Mouse (Mus musculus) kidney, postnatal 0 days (tissue): ENCODE data around the gene Spem1. TPM values are rescaled to one million over a fixed set of nuclear protein-coding genes. Genes with fewer than 3 reads are reported as not detected.

Experiments used
- ATAC-seq: fragments of 200-750 bp; cut with Nextera tagmentation; replicated peaks from 2 replicates; pipeline ENCODE4 v1.8.0; 2017; ENCODE audit warnings: low read depth, moderate number of reproducible peaks, moderate TSS enrichment, moderate library complexity; ENCODE audit not compliant: low FRiP score
- DNase-seq: peaks from one replicate; pipeline ENCODE4 v3.0.0-alpha.2; 2016; ENCODE audit warnings: low spot score
- H3K27ac ChIP-seq: fragments of 300-500 bp; sonication (generic); 2 replicates; pipeline ENCODE4 v1.5.1; 2014; ENCODE audit warnings: mild to moderate bottlenecking
- H3K27me3 ChIP-seq: fragments of 300-500 bp; sonication (generic); 2 replicates; pipeline ENCODE4 v1.6.1; 2014; ENCODE audit warnings: low read length, mixed read lengths; ENCODE audit not compliant: insufficient read depth
- H3K36me3 ChIP-seq: fragments of 300-500 bp; sonication (generic); 2 replicates; pipeline ENCODE4 v1.6.1; 2014; ENCODE audit warnings: low read length, mixed read lengths; ENCODE audit not compliant: insufficient read depth
- H3K4me1 ChIP-seq: fragments of 300-500 bp; sonication (generic); replicated peaks from 2 replicates; pipeline ENCODE4 v1.6.1; 2014; ENCODE audit warnings: antibody characterized with exemption, low read length, mixed read lengths; ENCODE audit not compliant: insufficient read depth
- H3K4me2 ChIP-seq: fragments of 300-500 bp; sonication (generic); 2 replicates; pipeline ENCODE4 v1.6.1; 2014; ENCODE audit warnings: mild to moderate bottlenecking, low read length, moderate library complexity, mixed read lengths
- H3K4me3 ChIP-seq: fragments of 300-500 bp; sonication (generic); replicated peaks from 2 replicates; pipeline ENCODE4 v1.5.1; 2014; ENCODE audit warnings: low read depth, low read length
- H3K9ac ChIP-seq: fragments of 300-500 bp; sonication (generic); 2 replicates; pipeline ENCODE4 v1.6.1; 2014; ENCODE audit warnings: low read depth, low read length
- H3K9me3 ChIP-seq: fragments of 300-500 bp; sonication (generic); replicated peaks from 2 replicates; pipeline ENCODE4 v1.6.1; 2016; ENCODE audit warnings: low read length, inconsistent platforms, mixed read lengths
- CTCF ChIP-seq: IDR thresholded peaks from 2 replicates; pipeline ENCODE4 v1.5.1; 2016; ENCODE audit warnings: antibody characterized with exemption, low read depth, mild to moderate bottlenecking, moderate library complexity
- WGBS: fragments of 180-500 bp; shearing (Covaris S2); extraction: QIAGEN DNeasy Blood & Tissue Kit; methylation state at CpG from one replicate; pipeline ENCODE4 v1.1.7; 2014; 5-methylcytosine and 5-hydroxymethylcytosine counted together
- polyA plus RNA-seq: library from polyadenylated mRNA; unstranded; fragments of >200 nt; fragmentation: Nextera tagmentation; extraction: Ambion mirVana; gene quantifications from 2 replicates; pipeline ENCODE4 v1.2.1, GENCODE M21; 2015

Spem1 gene
- polyA plus RNA-seq, 1 experiment from 2014 or later = not detected

- 55% methylated on average over 10 of the region's 10 CpGs for WGBS
- TF ChIP-seq CTCF = no peak
- Histone ChIP-seq H3K27me3 (no peaks in the 10 kb centered on the region), H3K36me3 (no peaks in the 10 kb centered on the region), H3K4me1 (peaks cover 11% of the 10 kb centered on the region), H3K27ac (no peak overlapping the region), H3K4me2 (no peak overlapping the region), H3K9ac (no peak overlapping the region), H3K9me3 (no peaks in the 10 kb centered on the region), H3K4me3 (no peak overlapping the region)
- peak; percentile 10 for DNase-seq
- ATAC-seq = no peak
These were observed 46.3 kb downstream of the Spem1 start for GRCm38 (mm10) chr11:69775716-69776115.

GRCm38 (mm10) chr11:69774961-69775360 lies 47.0 kb downstream of the Spem1 start:
- DNase-seq = no peak
- Histone ChIP-seq H3K9ac (no peak overlapping the region), H3K4me3 (no peak overlapping the region), H3K9me3 (no peaks in the 10 kb centered on the region), H3K4me1 (peaks cover 11% of the 10 kb centered on the region), H3K4me2 (no peak overlapping the region), H3K27ac (no peak overlapping the region), H3K36me3 (no peaks in the 10 kb centered on the region), H3K27me3 (no peaks in the 10 kb centered on the region)
- WGBS = 68% methylated on average over 5 of the region's 5 CpGs
- no peak for ATAC-seq
- TF ChIP-seq CTCF = no peak

Other genes starting within 250 kb of the Spem1 start
- 17.9 and 19.4 TPM in 2 replicates for gene Wrap53, start 241.9 kb downstream of the Spem1 start, polyA plus RNA-seq
- gene Trp53, start 241.8 kb downstream of the Spem1 start, polyA plus RNA-seq = 117 and 121 TPM in 2 replicates
- 13.7 and 16.3 TPM in 2 replicates for gene Atp1b2, start 216.2 kb downstream of the Spem1 start, polyA plus RNA-seq
- gene Shbg, start 204.3 kb downstream of the Spem1 start, polyA plus RNA-seq = 0.13 TPM in 1 of 2 replicates, not detected in the other
- gene Sat2, start 200.2 kb downstream of the Spem1 start, polyA plus RNA-seq = 27.6 and 31.3 TPM in 2 replicates
- gene Fxr2, start 189.2 kb downstream of the Spem1 start, polyA plus RNA-seq = 17.4 and 18.4 TPM in 2 replicates
- gene Sox15, start 166.9 kb downstream of the Spem1 start, polyA plus RNA-seq = 0.28 and 0.32 TPM in 2 replicates
- gene Mpdu1, start 159.5 kb downstream of the Spem1 start, polyA plus RNA-seq = 82.6 and 85.7 TPM in 2 replicates
- gene Cd68, start 156.0 kb downstream of the Spem1 start, polyA plus RNA-seq = 10.4 and 12.8 TPM in 2 replicates
- gene Eif4a1, start 149.8 kb downstream of the Spem1 start, polyA plus RNA-seq = 468 and 493 TPM in 2 replicates
- gene Senp3, start 140.1 kb downstream of the Spem1 start, polyA plus RNA-seq = 52.2 and 59.4 TPM in 2 replicates
- 0.43 and 0.89 TPM in 2 replicates for gene Tnfsf13, start 136.4 kb downstream of the Spem1 start, polyA plus RNA-seq
- gene Tnfsf12, start 126.3 kb downstream of the Spem1 start, polyA plus RNA-seq = 14.1 and 15.8 TPM in 2 replicates
- gene Tnfsfm13, start 126.1 kb downstream of the Spem1 start, polyA plus RNA-seq = 8.0 and 8.4 TPM in 2 replicates
- 19.0 and 21.0 TPM in 2 replicates for gene Polr2a, start 63.5 kb downstream of the Spem1 start, polyA plus RNA-seq
- 0.17 TPM in 1 of 2 replicates, not detected in the other for gene Slc35g3, start 60.2 kb downstream of the Spem1 start, polyA plus RNA-seq
- gene Zbtb4, start 56.3 kb downstream of the Spem1 start, polyA plus RNA-seq = 2.7 and 3.3 TPM in 2 replicates
- gene Chrnb1, start 26.2 kb downstream of the Spem1 start, polyA plus RNA-seq = 12.0 and 12.1 TPM in 2 replicates
- 0.63 and 0.98 TPM in 2 replicates for gene Fgf11, start 20.3 kb downstream of the Spem1 start, polyA plus RNA-seq
- gene Tmem102, start 16.6 kb downstream of the Spem1 start, polyA plus RNA-seq = 22.9 and 23.0 TPM in 2 replicates
- not detected in 2 replicates for gene Gm39566, start 6.9 kb downstream of the Spem1 start, polyA plus RNA-seq
- not detected in 2 replicates for gene Spem2, start 3.7 kb downstream of the Spem1 start, polyA plus RNA-seq
- 4.1 and 4.7 TPM in 2 replicates for gene Nlgn2, start 15.6 kb upstream of the Spem1 start, polyA plus RNA-seq
- 485 and 528 TPM in 2 replicates for gene Tmem256, start 16.3 kb upstream of the Spem1 start, polyA plus RNA-seq
- 96.4 and 102 TPM in 2 replicates for gene Plscr3, start 24.2 kb upstream of the Spem1 start, polyA plus RNA-seq
- 6.3 and 7.0 TPM in 2 replicates for gene Tnk1, start 36.5 kb upstream of the Spem1 start, polyA plus RNA-seq
- gene Tmem95, start 55.8 kb upstream of the Spem1 start, polyA plus RNA-seq = not detected in 2 replicates
- 7.7 and 7.8 TPM in 2 replicates for gene Kctd11, start 59.2 kb upstream of the Spem1 start, polyA plus RNA-seq
- 0.33 and 0.48 TPM in 2 replicates for gene Acap1, start 73.4 kb upstream of the Spem1 start, polyA plus RNA-seq
- gene 2810408A11Rik, start 78.8 kb upstream of the Spem1 start, polyA plus RNA-seq = 12.5 and 13.0 TPM in 2 replicates
- gene Neurl4, start 78.9 kb upstream of the Spem1 start, polyA plus RNA-seq = 9.7 and 12.7 TPM in 2 replicates
- gene Gps2, start 91.7 kb upstream of the Spem1 start, polyA plus RNA-seq = 63.0 and 65.0 TPM in 2 replicates
- 1,371 and 1,476 TPM in 2 replicates for gene Eif5a, start 99.8 kb upstream of the Spem1 start, polyA plus RNA-seq
- gene Ybx2, start 113.6 kb upstream of the Spem1 start, polyA plus RNA-seq = 6.8 and 7.5 TPM in 2 replicates
- 21.4 and 23.1 TPM in 2 replicates for gene Slc2a4, start 126.0 kb upstream of the Spem1 start, polyA plus RNA-seq
- 238 and 246 TPM in 2 replicates for gene Cldn7, start 142.6 kb upstream of the Spem1 start, polyA plus RNA-seq
- gene Ctdnep1, start 159.0 kb upstream of the Spem1 start, polyA plus RNA-seq = 28.3 and 29.1 TPM in 2 replicates
- 97.3 and 97.9 TPM in 2 replicates for gene Elp5, start 160.3 kb upstream of the Spem1 start, polyA plus RNA-seq
- 626 TPM in 2 replicates for gene Gabarap, start 169.0 kb upstream of the Spem1 start, polyA plus RNA-seq
- 61.9 and 62.6 TPM in 2 replicates for gene Phf23, start 173.6 kb upstream of the Spem1 start, polyA plus RNA-seq
- 25.8 and 27.1 TPM in 2 replicates for gene Dvl2, start 178.4 kb upstream of the Spem1 start, polyA plus RNA-seq
- gene Acadvl, start 193.2 kb upstream of the Spem1 start, polyA plus RNA-seq = 178 and 197 TPM in 2 replicates
- gene Dlg4, start 194.8 kb upstream of the Spem1 start, polyA plus RNA-seq = 4.3 and 6.5 TPM in 2 replicates
- 2.5 and 2.9 TPM in 2 replicates for gene Asgr1, start 231.9 kb upstream of the Spem1 start, polyA plus RNA-seq